Mouse (Mus musculus): ENCODE results near the gene R3hdm4. TPM values are rescaled to one million over a fixed set of nuclear protein-coding genes. Genes with fewer than 3 reads are reported as not detected.

The R3hdm4 gene
- polyA plus RNA-seq, 1 experiment from 2014 or later: 126 TPM

DNA sequence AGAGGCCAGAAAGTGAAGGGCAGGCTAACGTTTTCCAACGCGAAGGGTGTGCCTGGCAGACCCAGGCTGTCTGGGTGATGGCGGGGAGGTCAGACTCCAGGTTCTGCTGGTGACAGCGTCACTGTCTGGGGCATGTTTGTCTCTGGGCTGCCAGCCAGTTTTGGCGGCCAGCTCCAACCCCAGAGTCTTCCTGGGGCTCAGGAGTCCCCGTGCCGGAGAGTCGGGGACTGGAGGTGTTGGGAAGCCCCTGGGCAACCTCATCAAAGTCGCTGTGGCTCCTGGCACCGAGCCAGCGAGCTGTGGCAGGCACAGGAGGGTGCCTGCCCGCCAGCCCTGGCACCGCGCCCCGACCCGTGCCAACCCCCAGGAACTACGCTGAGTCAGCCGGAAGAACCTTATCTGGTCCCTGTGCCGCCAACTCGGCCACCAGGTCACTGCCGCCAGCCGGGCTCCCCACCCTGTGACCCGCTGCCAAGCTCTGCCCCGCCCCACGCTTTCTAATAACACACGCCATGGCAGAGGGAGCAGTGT, 16.0 kb upstream of the R3hdm4 start:
- Histone ChIP-seq H3K27me3 (ENCODE audit: low read depth, poor library complexity, severe bottlenecking) (peaks cover 20% of the 10 kb centered on the region), H3K27ac (replicated peaks) (no peak overlapping the region)
- no peak for DNase-seq (ENCODE audit: low spot score)

DNA sequence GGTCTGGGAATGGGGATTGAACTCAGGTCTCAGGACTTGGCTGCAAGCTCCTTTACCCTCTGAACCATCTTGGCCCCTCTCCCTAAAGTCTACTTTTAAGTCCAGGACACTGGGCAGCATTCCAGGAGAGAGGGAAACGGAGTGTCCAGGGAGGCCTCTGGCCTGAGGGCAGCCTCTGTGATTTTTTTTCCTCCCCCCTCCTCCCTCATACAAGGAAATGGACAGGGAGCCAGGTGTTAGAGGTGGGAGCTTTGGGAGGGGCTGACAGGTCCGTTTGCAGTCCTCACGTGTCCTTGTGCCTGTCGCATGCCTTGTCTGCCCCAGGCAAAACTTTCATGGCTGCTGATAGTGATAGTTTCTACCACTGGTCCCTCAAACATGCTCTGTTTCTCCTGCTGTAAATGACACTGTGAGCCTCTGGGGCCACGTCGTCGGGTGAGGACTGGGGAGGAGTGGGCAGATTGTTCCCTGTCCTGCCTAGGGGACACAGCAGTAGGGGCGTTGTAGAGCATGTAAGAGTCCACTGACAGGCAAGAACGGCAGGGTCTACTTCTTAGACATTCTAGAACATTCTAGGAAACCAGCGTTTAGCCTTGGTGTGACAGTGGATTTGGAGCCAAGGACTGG, 15.4 kb upstream of the R3hdm4 start:
- H3K9me3 ChIP-seq (replicated peaks): no peaks in the 10 kb centered on the region
- H3K4me1 ChIP-seq: peaks cover 69% of the 10 kb centered on the region
- DNase-seq (ENCODE audit: low spot score): no peak
- peaks cover 81% of the 10 kb centered on the region for H3K36me3 ChIP-seq
- 83% methylated on average over 10 of the region's 10 CpGs for WGBS
- H3K4me3 ChIP-seq: no peak overlapping the region
- peaks cover 20% of the 10 kb centered on the region for H3K27me3 ChIP-seq (ENCODE audit: low read depth, poor library complexity, severe bottlenecking)
- H3K27ac ChIP-seq (replicated peaks): no peak overlapping the region

More for the DNA sequence above, 16.0 kb upstream of the R3hdm4 start:
- WGBS: 88% methylated on average over 27 of the region's 27 CpGs
- Histone ChIP-seq H3K36me3 (peaks cover 81% of the 10 kb centered on the region), H3K4me3 (no peak overlapping the region), H3K4me1 (peaks cover 64% of the 10 kb centered on the region), H3K9me3 (replicated peaks) (no peaks in the 10 kb centered on the region)

- no peaks in the 10 kb centered on the region for H3K9me3 ChIP-seq (replicated peaks)
- H3K27me3 ChIP-seq (ENCODE audit: low read depth, poor library complexity, severe bottlenecking): peaks cover 20% of the 10 kb centered on the region
- whole genome bisulfite sequencing: 92% methylated on average over 16 of the region's 16 CpGs
- 0 out of 2 replicates have a peak overlapping the region, but pooled peaks have one; percentile 18 for H3K4me3 ChIP-seq
- H3K36me3 ChIP-seq: peaks cover 86% of the 10 kb centered on the region
- peaks cover 78% of the 10 kb centered on the region for H3K4me1 ChIP-seq
- peak overlapping the region; percentile 71; the same call in 1 of the 2 replicates for H3K27ac ChIP-seq (replicated peaks)
- DNase-seq (ENCODE audit: low spot score): no peak
Measured at GRCm38 (mm10) chr10:79934794-79935569, 14.0 kb upstream of the R3hdm4 start.

DNA sequence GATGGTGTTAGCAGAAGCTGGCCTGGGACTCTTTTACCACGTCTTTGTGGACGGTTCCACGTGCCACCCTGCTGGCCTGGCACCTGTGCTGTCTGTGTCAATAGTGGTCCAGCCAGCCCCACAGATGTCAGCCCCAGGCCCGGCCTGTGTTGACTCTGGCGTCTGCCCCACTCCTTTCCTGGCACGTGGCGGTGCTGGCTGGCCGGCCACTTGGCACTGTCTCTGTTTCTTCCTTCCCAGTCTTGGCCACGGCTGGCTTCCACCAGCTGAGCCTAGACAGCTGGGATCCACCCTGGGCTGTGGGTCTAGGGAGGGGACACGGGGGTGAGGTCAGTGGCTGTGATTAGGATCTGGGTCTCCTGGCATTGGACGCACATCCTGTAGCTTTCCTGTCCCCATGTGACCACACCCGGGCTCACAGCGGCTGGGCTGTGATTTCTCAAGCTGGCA, 13.3 kb upstream of the R3hdm4 start:
- Histone ChIP-seq H3K27me3 (ENCODE audit: low read depth, poor library complexity, severe bottlenecking) (peaks cover 20% of the 10 kb centered on the region), H3K4me1 (peaks cover 83% of the 10 kb centered on the region), H3K36me3 (peaks cover 86% of the 10 kb centered on the region), H3K27ac (replicated peaks) (peak overlapping the region; percentile 71), H3K4me3 (0 out of 2 replicates have a peak overlapping the region, but pooled peaks have one; percentile 18), H3K9me3 (replicated peaks) (no peaks in the 10 kb centered on the region)
- 73% methylated on average over 13 of the region's 13 CpGs for WGBS
- DNase-seq (ENCODE audit: low spot score): no peak

DNA sequence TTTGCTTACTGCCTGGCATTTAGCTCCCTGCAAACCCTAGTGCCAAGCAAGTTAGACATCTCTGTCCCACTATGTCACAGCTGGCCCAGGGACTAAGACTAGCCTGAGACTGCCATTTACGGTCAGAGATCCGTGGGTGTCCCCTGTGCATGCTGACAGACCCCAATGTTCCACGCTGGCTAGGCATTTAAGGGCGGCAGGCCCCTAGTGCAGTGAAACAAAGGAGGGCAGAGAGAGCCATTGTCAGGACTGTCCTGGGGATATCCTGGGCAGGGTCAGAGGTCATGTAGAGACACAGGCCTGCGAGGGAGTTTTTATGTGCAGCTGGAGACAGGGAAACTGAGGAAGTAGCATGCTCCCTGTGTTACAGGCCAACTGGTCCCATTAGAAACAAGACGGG, 12.9 kb upstream of the R3hdm4 start:
- peaks cover 84% of the 10 kb centered on the region for H3K36me3 ChIP-seq
- H3K4me1 ChIP-seq: peaks cover 83% of the 10 kb centered on the region
- H3K9me3 ChIP-seq (replicated peaks): no peaks in the 10 kb centered on the region
- peak overlapping the region; percentile 71 for H3K27ac ChIP-seq (replicated peaks)
- peaks cover 20% of the 10 kb centered on the region for H3K27me3 ChIP-seq (ENCODE audit: low read depth, poor library complexity, severe bottlenecking)
- DNase-seq (ENCODE audit: low spot score): no peak
- WGBS: 39% methylated on average over 6 of the region's 6 CpGs
- H3K4me3 ChIP-seq: peak overlapping the region; percentile 25; the same call in 1 of the 2 replicates

DNA sequence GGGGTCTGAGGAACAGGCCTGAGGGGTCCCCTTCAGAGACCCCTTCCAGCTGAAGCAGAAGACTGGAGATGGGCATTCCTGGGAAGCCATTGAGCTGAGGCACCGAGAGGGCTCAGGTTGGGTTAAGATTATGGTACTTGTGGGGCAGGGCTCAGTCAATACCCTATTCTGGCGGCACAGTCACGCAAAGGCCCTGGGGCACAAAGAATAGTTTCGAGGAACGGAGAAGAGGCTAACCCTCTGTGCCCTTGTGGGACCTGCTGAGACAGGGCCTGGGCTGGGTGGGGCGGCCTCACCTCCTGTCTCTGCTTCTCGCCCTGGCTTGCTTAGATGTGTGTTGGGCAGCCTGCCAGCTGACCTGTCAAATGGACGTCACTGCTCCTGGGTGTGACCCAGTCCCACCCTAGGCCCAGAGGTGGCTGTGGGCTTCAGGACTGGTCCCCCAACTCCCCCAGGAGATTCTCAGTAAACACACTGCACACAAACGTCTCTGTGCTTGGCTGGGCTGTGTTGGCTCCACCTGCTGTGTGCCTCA, 12.2 kb upstream of the R3hdm4 start:
- H3K27me3 ChIP-seq (ENCODE audit: low read depth, poor library complexity, severe bottlenecking): peaks cover 20% of the 10 kb centered on the region
- no peaks in the 10 kb centered on the region for H3K9me3 ChIP-seq (replicated peaks)
- no peak for DNase-seq (ENCODE audit: low spot score)
- 68% methylated on average over 9 of the region's 9 CpGs for WGBS
- H3K4me1 ChIP-seq: peaks cover 83% of the 10 kb centered on the region
- peak overlapping the region; percentile 25 for H3K4me3 ChIP-seq
- peak overlapping the region; percentile 71 for H3K27ac ChIP-seq (replicated peaks)
- H3K36me3 ChIP-seq: peaks cover 78% of the 10 kb centered on the region

DNA sequence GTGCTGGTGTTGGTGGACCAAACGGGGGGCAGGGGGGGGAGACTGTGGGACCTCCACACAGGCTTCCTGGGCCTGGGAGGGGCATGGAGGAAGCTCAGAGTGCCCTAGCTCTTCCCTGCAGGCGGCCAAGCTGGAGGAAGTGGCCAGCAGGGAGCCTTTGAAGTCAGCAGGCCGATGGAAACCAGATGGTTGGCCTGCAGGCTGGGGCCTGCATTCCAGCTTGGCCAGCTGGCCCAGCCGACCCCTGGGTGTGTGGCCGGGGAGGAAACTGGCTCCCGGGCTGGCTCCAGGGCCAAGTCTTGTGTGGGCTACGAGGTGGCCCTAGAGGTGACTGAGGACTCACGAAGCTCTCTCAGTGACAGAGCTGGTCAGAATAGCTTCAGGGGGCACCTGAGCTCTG, 11.7 kb upstream of the R3hdm4 start:
- no peaks in the 10 kb centered on the region for H3K9me3 ChIP-seq (replicated peaks)
- H3K4me1 ChIP-seq: peaks cover 83% of the 10 kb centered on the region
- H3K27me3 ChIP-seq (ENCODE audit: low read depth, poor library complexity, severe bottlenecking): peaks cover 20% of the 10 kb centered on the region
- peak overlapping the region; percentile 25 for H3K4me3 ChIP-seq
- H3K36me3 ChIP-seq: peaks cover 74% of the 10 kb centered on the region
- 21% methylated on average over 8 of the region's 8 CpGs for WGBS
- DNase-seq (ENCODE audit: low spot score): peak; percentile 66
- peak overlapping the region; percentile 71 for H3K27ac ChIP-seq (replicated peaks)

DNA sequence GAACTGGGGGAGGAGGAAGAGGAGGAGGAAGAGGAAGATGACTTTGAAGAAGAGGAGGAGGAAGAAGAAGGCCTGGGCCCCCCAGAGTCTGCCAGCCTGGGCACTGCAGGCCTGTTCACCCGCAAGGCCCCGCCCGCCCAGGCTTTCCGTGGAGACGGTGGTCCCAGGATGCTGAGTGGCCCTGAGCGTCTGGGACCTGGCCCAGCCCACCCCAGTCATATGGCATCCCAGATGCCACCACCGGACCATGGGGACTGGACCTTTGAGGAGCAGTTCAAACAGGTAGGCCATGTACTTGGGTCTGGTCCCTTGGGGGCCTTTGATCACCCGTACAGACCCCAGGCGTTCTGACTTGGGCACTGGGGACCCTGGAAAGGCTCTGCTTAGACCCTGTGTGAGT, 10.8 kb upstream of the R3hdm4 start:
- WGBS: 89% methylated on average over 9 of the region's 9 CpGs
- Histone ChIP-seq H3K27me3 (ENCODE audit: low read depth, poor library complexity, severe bottlenecking) (peaks cover 16% of the 10 kb centered on the region), H3K36me3 (peaks cover 65% of the 10 kb centered on the region), H3K9me3 (replicated peaks) (no peaks in the 10 kb centered on the region), H3K4me3 (peak overlapping the region; percentile 26; the same call in 1 of the 2 replicates), H3K27ac (replicated peaks) (peak overlapping the region; percentile 71), H3K4me1 (peaks cover 80% of the 10 kb centered on the region)
- no peak for DNase-seq (ENCODE audit: low spot score)

GRCm38 (mm10) chr10:79930826-79931186, 9.8 kb upstream of the R3hdm4 start:
- Histone ChIP-seq H3K27ac (replicated peaks) (peak overlapping the region; percentile 43; the same call in 1 of the 2 replicates), H3K9me3 (replicated peaks) (no peaks in the 10 kb centered on the region), H3K36me3 (peaks cover 58% of the 10 kb centered on the region), H3K27me3 (ENCODE audit: low read depth, poor library complexity, severe bottlenecking) (peaks cover 17% of the 10 kb centered on the region), H3K4me3 (peak overlapping the region; percentile 23), H3K4me1 (peaks cover 85% of the 10 kb centered on the region)
- 92% methylated on average over 16 of the region's 16 CpGs for WGBS
- no peak for DNase-seq (ENCODE audit: low spot score)

- peaks cover 11% of the 10 kb centered on the region for H3K27me3 ChIP-seq (ENCODE audit: low read depth, poor library complexity, severe bottlenecking)
- 90% methylated on average over 18 of the region's 18 CpGs for WGBS
- DNase-seq (ENCODE audit: low spot score): no peak
- peaks cover 90% of the 10 kb centered on the region for H3K4me1 ChIP-seq
- H3K36me3 ChIP-seq: peaks cover 52% of the 10 kb centered on the region
- peak overlapping the region; percentile 95; the same call in 1 of the 2 replicates for H3K27ac ChIP-seq (replicated peaks)
- H3K9me3 ChIP-seq (replicated peaks): no peaks in the 10 kb centered on the region
- peak overlapping the region; percentile 98 for H3K4me3 ChIP-seq
Measured at GRCm38 (mm10) chr10:79929967-79930825, 9.2 kb upstream of the R3hdm4 start.

GRCm38 (mm10) chr10:79928907-79929701, 8.1 kb upstream of the R3hdm4 start:
- Histone ChIP-seq H3K4me1 (peaks cover 86% of the 10 kb centered on the region), H3K27ac (replicated peaks) (peak overlapping the region; percentile 95)

More at GRCm38 (mm10) chr10:79928907-79929701, 8.1 kb upstream of the R3hdm4 start:
- peaks cover 7% of the 10 kb centered on the region for H3K27me3 ChIP-seq (ENCODE audit: low read depth, poor library complexity, severe bottlenecking)
- peak overlapping the region; percentile 98 for H3K4me3 ChIP-seq
- H3K9me3 ChIP-seq (replicated peaks): no peaks in the 10 kb centered on the region
- WGBS: 30% methylated on average over 9 of the region's 9 CpGs
- DNase-seq (ENCODE audit: low spot score): no peak
- peaks cover 41% of the 10 kb centered on the region for H3K36me3 ChIP-seq

Measured in midbrain, embryonic 10.5 days (tissue).